Mouse (Mus musculus) liver, postnatal 0 days (tissue): Measurements from ENCODE around the gene Timp3. TPM values are rescaled to one million over a fixed set of nuclear protein-coding genes. Genes with fewer than 3 reads are reported as not detected.

ENCODE experiments used
- ATAC-seq: fragments of 200-750 bp; cut with Nextera tagmentation; 2 replicates; pipeline ENCODE4 v1.8.0; 2017; ENCODE audit warnings: mild to moderate bottlenecking, moderate library complexity
- DNase-seq: peaks from one replicate; pipeline ENCODE4 v3.0.0-alpha.2; 2016
- H3K27ac ChIP-seq: fragments of 300-500 bp; sonication (generic); 2 replicates; pipeline ENCODE4 v1.5.1; 2014; ENCODE audit warnings: antibody characterized with exemption, moderate library complexity, mild to moderate bottlenecking, low read depth
- H3K27me3 ChIP-seq: fragments of 300-500 bp; sonication (generic); 2 replicates; pipeline ENCODE4 v1.6.1; 2014; ENCODE audit warnings: low read length, control low read depth, mixed read lengths; ENCODE audit not compliant: insufficient read depth
- H3K36me3 ChIP-seq: fragments of 300-500 bp; sonication (generic); replicated peaks from 2 replicates; pipeline ENCODE4 v1.6.1; 2014; ENCODE audit warnings: mild to moderate bottlenecking, control low read depth, low read length, moderate library complexity, mixed read lengths; ENCODE audit not compliant: insufficient read depth
- H3K4me1 ChIP-seq: fragments of 300-500 bp; sonication (generic); 2 replicates; pipeline ENCODE4 v1.6.1; 2014; ENCODE audit warnings: antibody characterized with exemption, mild to moderate bottlenecking, control low read depth; ENCODE audit not compliant: insufficient read depth
- H3K4me2 ChIP-seq: fragments of 300-500 bp; sonication (generic); 2 replicates; pipeline ENCODE4 v1.6.1; 2014; ENCODE audit warnings: low read depth, mild to moderate bottlenecking, low read length, moderate library complexity, mixed read lengths
- H3K4me3 ChIP-seq: fragments of 300-500 bp; sonication (generic); 2 replicates; pipeline ENCODE4 v1.5.1; 2014; ENCODE audit warnings: low read depth, low read length
- H3K9ac ChIP-seq: fragments of 300-500 bp; sonication (generic); replicated peaks from 2 replicates; pipeline ENCODE4 v1.6.1; 2014; ENCODE audit warnings: mild to moderate bottlenecking, moderate library complexity
- H3K9me3 ChIP-seq: fragments of 300-500 bp; sonication (generic); 2 replicates; pipeline ENCODE4 v1.6.1; 2016; ENCODE audit warnings: mild to moderate bottlenecking, control low read depth, low read length, mixed read lengths
- CTCF ChIP-seq: sonication (generic); IDR thresholded peaks from 2 replicates; pipeline ENCODE4 v1.5.1; 2016; ENCODE audit warnings: antibody characterized with exemption, low read depth
- EP300 ChIP-seq: IDR thresholded peaks from 2 replicates; pipeline ENCODE4 v1.6.1; 2016; ENCODE audit warnings: antibody characterized with exemption, low read depth, mild to moderate bottlenecking
- WGBS: fragments of 180-500 bp; shearing (Covaris S2); extraction: QIAGEN DNeasy Blood & Tissue Kit; methylation state at CpG from one replicate; pipeline ENCODE4 v1.1.7; 2014; ENCODE audit not compliant: insufficient replicate concordance; 5-methylcytosine and 5-hydroxymethylcytosine counted together
- polyA plus RNA-seq: library from polyadenylated mRNA; unstranded; fragments of >200 nt; fragmentation: Nextera tagmentation; extraction: Ambion mirVana; gene quantifications from 2 replicates; pipeline ENCODE4 v1.2.1, GENCODE M21; 2015

Gene Timp3
- polyA plus RNA-seq, 1 experiment from 2014 or later, result 7.9 TPM

DNA sequence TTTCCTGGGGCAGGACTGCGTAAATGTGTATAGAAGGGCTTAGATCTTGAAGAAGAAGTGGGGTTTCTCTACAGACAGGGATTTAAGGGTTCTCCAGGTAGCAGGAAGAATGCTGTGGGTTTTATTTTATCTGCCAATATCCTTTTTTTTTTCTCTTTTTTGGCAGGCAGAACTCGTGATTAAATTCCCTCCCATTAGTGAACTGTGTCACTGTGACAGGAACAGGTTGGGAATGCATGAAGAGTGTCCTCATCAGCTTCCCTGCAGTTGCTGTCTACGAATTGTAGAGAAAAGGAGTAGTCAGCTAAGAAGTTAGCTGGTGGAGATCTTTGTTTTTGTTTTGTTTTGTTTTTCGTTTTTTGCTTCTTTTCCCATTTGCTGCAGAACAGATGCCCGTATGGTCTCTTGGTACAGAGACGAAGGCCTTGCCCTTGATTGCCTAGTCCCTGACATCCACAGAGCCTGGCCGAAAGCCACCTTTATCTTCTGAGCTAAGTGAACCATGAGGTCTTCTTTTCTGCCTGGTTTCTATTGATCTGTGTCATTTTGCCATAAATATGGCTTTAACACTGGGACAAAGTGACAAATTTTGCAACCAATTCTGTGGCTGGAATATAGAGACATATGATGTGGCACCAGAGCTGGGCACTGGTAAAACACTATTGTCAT is 58.3 kb downstream of the Timp3 start:
- H3K27me3 ChIP-seq, result no peaks in the 10 kb centered on the region
- H3K4me2 ChIP-seq, result no peak overlapping the region
- no peak overlapping the region for H3K4me3 ChIP-seq
- H3K36me3 ChIP-seq, result no peaks in the 10 kb centered on the region
- no peak overlapping the region for H3K9ac ChIP-seq
- DNase-seq, result no peak
- H3K27ac ChIP-seq, result no peak overlapping the region
- H3K9me3 ChIP-seq, result no peaks in the 10 kb centered on the region
- no peak for ATAC-seq
- H3K4me1 ChIP-seq, result no peaks in the 10 kb centered on the region
- WGBS, result 78% methylated on average over 7 of the region's 7 CpGs
- no peak for TF ChIP-seq EP300

DNA sequence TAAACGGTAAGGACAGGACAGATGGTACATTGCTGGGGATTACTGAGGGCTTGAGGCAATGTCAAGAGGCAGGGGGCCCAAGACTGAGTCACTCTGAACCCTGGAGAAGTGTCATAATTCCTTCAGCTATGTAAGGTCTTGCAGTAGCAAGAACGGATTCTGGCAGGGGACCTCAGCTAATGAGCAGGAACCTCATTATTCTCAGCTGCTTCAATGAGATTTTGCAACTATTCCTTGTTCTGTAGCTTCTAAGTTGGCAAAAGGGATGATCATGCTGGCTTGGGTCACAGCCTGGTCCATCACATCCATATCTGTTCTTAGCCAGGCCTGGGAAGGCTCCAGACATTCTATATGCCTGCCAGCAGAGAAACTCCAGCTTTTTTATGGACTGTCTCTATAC is 59.0 kb downstream of the Timp3 start:
- Histone ChIP-seq H3K9me3 (no peaks in the 10 kb centered on the region), H3K9ac (no peak overlapping the region), H3K4me1 (no peaks in the 10 kb centered on the region), H3K27ac (no peak overlapping the region), H3K4me3 (no peak overlapping the region), H3K27me3 (no peaks in the 10 kb centered on the region), H3K36me3 (no peaks in the 10 kb centered on the region), H3K4me2 (no peak overlapping the region)
- 68% methylated on average over 2 of the region's 2 CpGs for WGBS
- ATAC-seq (no peak), DNase-seq (no peak)
- TF ChIP-seq EP300 (no peak), CTCF (no peak)

DNA sequence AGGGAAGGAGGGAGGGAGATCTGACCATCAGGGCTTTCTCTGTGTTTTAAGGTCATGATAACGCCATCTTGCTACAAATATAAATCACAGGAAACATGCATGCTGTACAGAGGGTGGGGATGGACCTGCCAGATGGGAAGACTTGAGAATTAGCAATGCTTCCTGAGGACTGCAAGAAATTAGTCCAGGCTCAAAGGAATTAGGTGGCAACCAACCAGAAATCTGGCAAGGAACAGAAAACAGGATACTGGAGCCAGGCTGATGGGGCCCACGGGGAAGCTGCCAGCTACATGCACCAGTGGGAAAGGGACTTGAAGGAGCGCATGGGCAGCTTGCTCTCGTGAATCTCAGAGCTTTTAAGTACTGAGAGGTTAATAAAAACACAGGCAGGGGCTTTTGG is 59.5 kb downstream of the Timp3 start:
- no peak for ATAC-seq
- Histone ChIP-seq H3K27me3 (no peaks in the 10 kb centered on the region), H3K4me3 (no peak overlapping the region), H3K9me3 (no peaks in the 10 kb centered on the region), H3K9ac (no peak overlapping the region), H3K4me2 (no peak overlapping the region), H3K4me1 (no peaks in the 10 kb centered on the region), H3K36me3 (no peaks in the 10 kb centered on the region), H3K27ac (no peak overlapping the region)
- DNase-seq, result no peak
- WGBS, result 54% methylated on average over 4 of the region's 4 CpGs
- TF ChIP-seq CTCF (no peak), EP300 (no peak)

DNA sequence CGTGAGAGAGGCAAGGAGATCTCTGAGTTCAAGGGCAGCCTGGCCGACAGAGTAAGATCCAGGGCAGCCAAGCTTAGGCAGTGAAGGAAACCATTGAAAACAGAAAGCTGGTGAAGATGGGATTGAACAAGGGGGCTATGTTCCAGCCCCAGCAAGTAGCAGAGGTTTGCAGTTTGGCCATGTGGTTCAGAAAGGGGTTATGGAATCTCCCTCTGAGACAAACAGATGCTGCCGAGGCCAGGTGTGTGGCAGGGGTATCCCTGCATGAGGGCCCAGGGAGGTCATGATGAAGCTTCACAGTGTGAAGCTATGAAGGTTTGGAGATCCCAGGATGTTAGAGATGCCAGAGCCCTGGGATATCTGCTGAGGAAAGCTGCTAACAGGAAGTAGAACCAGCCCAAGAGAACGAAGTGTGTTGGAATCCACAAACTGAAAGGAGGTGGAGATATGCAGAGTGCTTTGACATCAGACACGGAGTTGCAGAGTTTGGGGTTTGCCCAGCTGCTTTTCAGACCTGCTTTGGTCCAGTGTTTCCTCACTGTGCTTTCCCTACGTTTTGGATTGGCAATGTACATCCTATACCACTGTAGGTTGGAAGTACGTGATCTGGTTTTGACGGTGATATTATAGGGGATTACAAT is 63.6 kb downstream of the Timp3 start:
- TF ChIP-seq CTCF, result no peak
- no peak for TF ChIP-seq EP300
- no peaks in the 10 kb centered on the region for H3K9me3 ChIP-seq
- no peaks in the 10 kb centered on the region for H3K27me3 ChIP-seq
- no peak overlapping the region for H3K4me3 ChIP-seq
- no peak overlapping the region for H3K9ac ChIP-seq
- no peak overlapping the region for H3K4me2 ChIP-seq
- 69% methylated on average over 8 of the region's 8 CpGs for WGBS
- ATAC-seq (no peak), DNase-seq (no peak)
- no peak overlapping the region for H3K27ac ChIP-seq
- no peaks in the 10 kb centered on the region for H3K4me1 ChIP-seq
- H3K36me3 ChIP-seq, result no peaks in the 10 kb centered on the region

DNA sequence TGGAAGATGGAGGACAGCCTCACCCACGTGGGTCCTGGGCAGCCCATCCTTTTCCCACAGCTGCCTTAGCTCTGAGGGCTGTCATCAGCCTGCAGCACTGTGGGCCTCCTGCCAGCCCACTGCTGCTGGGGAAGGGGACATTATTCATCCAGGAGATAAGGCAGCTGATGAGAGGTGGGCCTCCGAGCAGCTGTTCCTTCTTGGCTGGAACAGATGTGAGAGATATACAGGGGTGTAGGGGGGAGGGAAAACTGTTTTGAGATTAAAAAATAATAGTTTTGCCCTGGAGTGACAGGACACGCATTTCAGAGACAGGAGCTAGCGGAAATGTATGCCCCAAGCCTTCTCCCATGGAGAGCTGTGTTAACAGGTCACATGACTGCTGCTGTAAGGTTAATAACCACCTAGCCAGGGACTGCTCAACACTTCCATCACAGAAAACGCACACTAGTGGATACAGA is 65.5 kb downstream of the Timp3 start:
- WGBS, result 44% methylated on average over 5 of the region's 5 CpGs
- DNase-seq (no peak), ATAC-seq (no peak)
- no peak for TF ChIP-seq CTCF
- no peak for TF ChIP-seq EP300
- Histone ChIP-seq H3K27ac (no peak overlapping the region), H3K4me2 (no peak overlapping the region), H3K9me3 (no peaks in the 10 kb centered on the region), H3K4me3 (no peak overlapping the region), H3K4me1 (no peaks in the 10 kb centered on the region), H3K36me3 (no peaks in the 10 kb centered on the region), H3K9ac (no peak overlapping the region), H3K27me3 (no peaks in the 10 kb centered on the region)

DNA sequence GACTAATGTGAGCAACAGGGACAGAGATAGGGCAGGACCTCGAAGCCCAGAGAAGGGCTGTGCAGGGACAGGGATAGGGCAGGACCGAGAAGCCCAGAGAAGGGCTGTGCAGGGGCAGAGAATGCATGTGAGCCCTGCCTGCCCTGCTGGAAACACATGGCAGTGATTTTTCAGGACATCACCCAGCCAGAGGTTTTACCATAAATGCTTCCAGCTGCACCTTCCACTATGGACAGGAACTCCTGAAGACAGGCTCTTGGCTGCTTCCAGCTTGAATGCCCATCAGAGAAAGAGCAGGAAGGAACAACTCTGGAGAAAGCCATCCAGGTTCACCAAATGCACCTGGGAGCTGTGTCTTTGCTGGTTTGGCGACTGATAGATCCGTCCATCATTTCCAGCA is 67.2 kb downstream of the Timp3 start:
- H3K4me1 ChIP-seq, result no peaks in the 10 kb centered on the region
- H3K4me3 ChIP-seq, result no peak overlapping the region
- TF ChIP-seq EP300 (no peak), CTCF (no peak)
- no peak for DNase-seq
- H3K27ac ChIP-seq, result no peak overlapping the region
- H3K9me3 ChIP-seq, result no peaks in the 10 kb centered on the region
- WGBS, result 80% methylated on average over 4 of the region's 4 CpGs
- no peak overlapping the region for H3K9ac ChIP-seq
- H3K36me3 ChIP-seq, result no peaks in the 10 kb centered on the region
- no peak overlapping the region for H3K4me2 ChIP-seq
- ATAC-seq, result no peak
- no peaks in the 10 kb centered on the region for H3K27me3 ChIP-seq
